Comparison of ENCODE assay signal across 11 mouse cellular contexts in genomic region chr2:3590916-3591197, GRCm38 (mm10).
"Had no signal": no experiment of that assay in that cellular context is flagged by ENCODE, and none has a peak within 500 bp of the region (broad histone marks: within the 10 kb centered on the region; RNA-seq: fewer than 3 reads in every experiment).

No protein-coding gene starts in this region.

- H3K27me3 ChIP-seq: liver, embryonic 12.5 days; lung, embryonic 15.5 days; midbrain, embryonic 12.5 days; neural tube, embryonic 13.5 days had no signal

- H3K27ac ChIP-seq: layer of hippocampus, adult 2 months; limb, embryonic 10.5 days; liver, embryonic 12.5 days; lung, embryonic 15.5 days; midbrain, embryonic 12.5 days; neural tube, embryonic 13.5 days; stomach, postnatal 0 days had no signal

- H3K36me3 ChIP-seq: limb, embryonic 10.5 days; liver, embryonic 12.5 days; lung, embryonic 15.5 days; midbrain, embryonic 12.5 days; neural tube, embryonic 13.5 days had no signal

- H3K9ac ChIP-seq: liver, embryonic 12.5 days; lung, embryonic 15.5 days; midbrain, embryonic 12.5 days; neural tube, embryonic 13.5 days had no signal

- H3K9me3 ChIP-seq: limb, embryonic 10.5 days; liver, embryonic 12.5 days; lung, embryonic 15.5 days; neural tube, embryonic 13.5 days had no signal

- ATAC-seq: liver, embryonic 12.5 days; midbrain, embryonic 16.5 days had no signal

- DNase-seq: kidney, postnatal 10 days; kidney, postnatal 4 days; thymus, postnatal 14 days had no signal

- H3K4me2 ChIP-seq: liver, embryonic 12.5 days; lung, embryonic 15.5 days; midbrain, embryonic 12.5 days; neural tube, embryonic 13.5 days had no signal

- H3K4me3 ChIP-seq: layer of hippocampus, adult 2 months; limb, embryonic 10.5 days; liver, embryonic 12.5 days; lung, embryonic 15.5 days; midbrain, embryonic 12.5 days; neural tube, embryonic 13.5 days had no signal

- H3K4me1 ChIP-seq: limb, embryonic 10.5 days; liver, embryonic 12.5 days; lung, embryonic 15.5 days; midbrain, embryonic 12.5 days; neural tube, embryonic 13.5 days had no signal
